Mouse (Mus musculus): Measurements from ENCODE around the gene Phactr4. TPM values are rescaled to one million over a fixed set of nuclear protein-coding genes. Genes with fewer than 3 reads are reported as not detected.
A peak's percentile ranks its signal among the peaks of the same experiment; 100 is the strongest.

Phactr4 gene
- total RNA-seq, 2 experiments from 2014 or later, result 7.0 to 11.4 TPM

DNA sequence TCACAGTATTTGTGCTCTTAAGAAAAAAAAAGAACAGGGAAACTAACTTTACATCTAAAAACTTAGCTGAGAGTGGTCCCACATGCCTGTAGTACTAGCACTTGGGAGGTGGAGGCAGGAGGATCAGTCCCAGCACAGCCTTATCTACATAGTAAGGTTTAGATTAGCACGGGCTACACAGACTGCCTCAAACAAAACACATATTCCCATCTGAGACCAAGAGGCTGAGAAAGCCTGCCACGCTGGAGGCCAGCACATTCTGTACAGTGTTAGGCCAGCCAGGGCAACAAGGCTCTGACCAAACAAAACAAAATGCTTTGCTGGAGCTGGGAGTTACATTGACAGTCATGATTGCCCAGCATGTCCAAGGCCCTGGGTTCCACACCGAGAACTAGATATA, 38.8 kb downstream of the Phactr4 start:
- intact Hi-C loops (cut with DNase I), result no loop called here
- no peak for DNase-seq (ENCODE audit: low spot score in 2 of 2)

DNA sequence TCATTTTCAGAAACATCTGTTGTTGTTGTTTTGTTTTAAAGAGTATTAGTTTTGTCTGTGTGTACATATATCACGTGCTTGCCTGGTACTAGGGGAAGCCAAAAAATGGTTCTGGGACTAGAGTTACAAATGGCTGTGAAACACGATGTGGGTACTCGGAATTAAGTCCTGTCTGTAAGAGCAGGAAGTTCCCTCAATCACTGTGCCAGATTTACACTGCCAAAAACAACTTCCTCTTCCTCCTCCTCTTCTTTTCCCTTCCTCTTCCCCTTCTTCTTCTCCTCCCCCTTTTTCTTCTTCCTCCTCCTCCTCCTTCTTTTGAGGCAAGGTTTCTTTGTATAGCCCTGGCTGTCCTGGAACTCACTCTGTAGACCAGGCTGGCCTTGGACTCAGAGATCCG, 40.0 kb downstream of the Phactr4 start:
- intact Hi-C loops (cut with DNase I), result no loop called here

DNA sequence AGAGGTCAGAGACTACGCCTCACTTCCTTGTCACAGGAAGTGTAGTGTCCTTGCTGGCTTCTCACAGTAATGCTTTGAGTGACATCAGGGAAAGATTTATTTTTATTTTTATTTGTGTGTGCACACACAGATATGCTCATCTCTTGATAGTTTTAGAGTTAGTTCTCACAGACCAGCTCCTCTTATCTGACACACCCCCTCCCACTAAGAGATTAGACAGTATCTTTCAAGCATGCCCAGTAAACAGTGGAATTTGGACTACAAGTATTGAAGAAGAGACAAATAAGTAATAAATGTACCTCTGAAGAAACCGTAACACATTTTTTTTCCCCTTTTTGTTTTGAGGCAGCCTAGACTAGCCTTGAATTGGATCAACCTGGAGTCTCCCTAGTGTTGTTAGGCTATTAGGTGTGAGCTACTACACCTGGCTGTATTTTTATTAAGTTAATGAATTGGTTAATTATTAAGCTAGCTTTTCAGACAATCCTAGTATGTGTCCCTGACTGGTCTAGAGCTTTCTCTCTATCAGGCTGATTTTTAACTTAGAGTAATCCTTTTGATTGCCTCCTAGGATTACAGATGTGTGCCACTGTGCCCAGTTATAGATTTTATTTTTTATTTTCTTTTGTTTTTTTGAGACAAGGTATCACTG, 41.2 kb downstream of the Phactr4 start:
- DNase-seq (ENCODE audit: low spot score in 2 of 2), result no peak
- intact Hi-C loops (cut with DNase I), result no loop called here

More for the DNA sequence above, 40.0 kb downstream of the Phactr4 start:
- DNase-seq (ENCODE audit: low spot score in 2 of 2), result no peak

DNA sequence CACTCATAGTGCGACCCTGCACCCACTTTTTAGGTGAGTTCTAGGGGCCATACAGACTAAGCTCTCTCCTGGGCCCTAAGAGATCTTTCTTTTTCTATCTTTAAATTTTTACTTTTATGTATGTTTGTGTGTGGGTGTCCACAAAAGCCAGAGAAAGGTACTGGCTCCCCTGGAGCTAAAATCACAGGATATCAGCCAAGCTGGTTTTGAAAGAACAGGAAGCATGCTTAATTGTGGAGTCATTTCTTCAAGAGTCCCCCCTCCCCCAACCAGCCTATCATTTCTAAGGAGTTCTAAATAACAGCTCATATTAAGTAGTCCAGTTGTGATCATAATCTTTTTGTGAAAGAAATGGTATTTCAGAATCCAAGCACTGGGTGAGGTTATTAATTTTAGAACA, 48.5 kb downstream of the Phactr4 start:
- DNase-seq (ENCODE audit: low spot score in 2 of 2), result no peak
- intact Hi-C loops (cut with DNase I), result no loop called here

DNA sequence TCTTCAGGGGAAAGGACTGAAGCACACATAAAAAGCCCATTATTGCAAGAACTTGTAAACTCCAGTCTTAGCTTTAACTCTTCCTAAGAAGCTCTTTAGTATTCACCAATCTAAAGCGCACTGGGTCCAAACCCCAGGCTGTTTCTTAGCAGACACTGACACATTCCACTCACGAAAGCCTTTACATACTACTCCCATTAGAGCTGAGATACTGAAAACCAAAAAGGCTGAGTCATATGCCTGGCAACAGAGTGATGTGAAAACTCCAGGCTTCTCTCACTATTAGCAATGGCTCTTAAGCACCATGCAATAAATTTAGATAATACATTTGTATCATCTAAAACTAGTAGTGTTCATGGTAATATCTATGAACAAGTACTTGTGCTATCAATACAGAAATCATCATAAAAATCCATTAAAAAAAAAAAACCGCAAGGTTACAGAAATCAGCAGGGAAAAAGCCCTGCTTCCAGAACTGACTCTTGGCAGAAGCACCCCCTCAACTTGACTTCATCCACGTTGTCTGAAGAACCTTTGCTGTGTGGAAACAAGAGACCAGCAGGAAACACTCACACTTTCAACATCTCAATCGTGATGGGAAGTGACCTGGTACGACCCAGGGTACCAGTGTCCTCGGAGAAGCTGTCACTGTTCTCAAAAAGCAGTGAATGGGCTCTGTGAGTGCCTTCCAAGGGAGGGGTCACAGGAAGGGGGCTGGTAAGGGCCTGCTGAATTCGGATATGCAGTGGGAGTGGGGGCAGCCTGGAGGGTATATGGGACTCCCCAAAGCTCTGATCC, 52.1 kb downstream of the Phactr4 start:
- intact Hi-C loops (cut with DNase I), result no loop called here
- peak in 1 of 2 experiments; percentile 22 for DNase-seq (ENCODE audit: low spot score in 2 of 2)

DNA sequence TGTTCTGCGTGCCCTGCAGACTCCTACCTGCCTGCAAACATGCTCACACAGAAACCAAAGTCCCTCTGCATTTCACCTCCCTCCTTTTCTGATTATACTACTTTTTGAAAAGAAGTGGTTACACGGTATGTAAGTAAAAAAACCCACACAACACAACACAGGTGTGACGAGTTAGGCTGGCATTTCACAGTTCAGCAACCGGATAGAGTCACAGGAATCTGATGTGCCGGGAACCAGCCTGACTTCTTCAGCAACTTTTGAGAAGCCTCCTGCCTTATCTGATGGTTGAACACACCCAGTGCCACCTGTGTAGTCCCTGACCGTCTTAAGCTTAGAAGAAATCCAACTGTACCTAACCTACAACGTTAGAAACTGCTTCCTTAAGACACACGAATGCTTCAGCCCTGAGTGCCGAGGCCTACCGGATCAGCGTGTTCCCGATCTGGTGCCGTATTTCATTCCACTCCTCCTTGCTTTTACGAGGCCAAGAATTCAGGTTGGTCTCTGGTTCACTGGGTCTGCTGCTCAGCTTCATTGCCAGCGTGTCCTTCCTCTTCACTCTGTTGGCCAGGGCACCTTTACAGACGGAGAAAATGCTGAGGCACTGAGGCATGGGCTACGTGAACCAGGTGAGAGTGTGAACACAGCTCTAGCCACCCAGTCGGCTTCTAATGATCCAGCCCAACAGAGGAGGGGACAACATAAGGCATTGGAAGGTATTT, 54.6 kb downstream of the Phactr4 start:
- intact Hi-C loops (cut with DNase I), result no loop called here
- DNase-seq (ENCODE audit: low spot score in 2 of 2), result no peak

DNA sequence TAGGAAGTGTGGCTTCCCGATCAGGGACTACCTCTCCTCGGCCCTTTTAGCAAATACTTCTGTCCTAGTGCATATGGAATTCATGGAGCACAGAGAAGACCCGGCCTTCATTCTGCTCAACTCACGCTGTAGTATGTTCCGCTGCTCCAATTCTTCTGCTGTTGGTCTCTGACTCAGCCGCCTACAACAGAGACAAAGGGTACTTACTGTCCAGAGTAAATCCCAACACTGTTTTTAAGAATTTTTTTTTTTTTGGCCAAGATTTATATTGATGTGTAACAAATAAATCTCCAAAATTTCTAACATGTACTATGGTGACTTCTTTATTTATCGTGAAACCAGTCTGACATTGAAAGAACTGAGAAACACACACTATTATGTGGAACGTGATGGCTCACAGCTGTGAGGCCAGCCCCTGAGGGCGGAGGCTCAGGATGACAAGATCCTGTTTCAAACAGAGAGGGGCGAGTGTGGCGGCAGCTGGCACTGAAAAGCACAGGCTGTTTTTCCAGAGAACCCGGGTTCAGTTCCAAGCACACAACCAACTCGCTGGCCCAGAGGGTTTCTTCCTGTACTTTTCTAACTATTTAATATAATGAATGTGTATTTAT, 56.7 kb downstream of the Phactr4 start:
- intact Hi-C loops (cut with DNase I), result no loop called here
- DNase-seq (ENCODE audit: low spot score in 2 of 2), result no peak

DNA sequence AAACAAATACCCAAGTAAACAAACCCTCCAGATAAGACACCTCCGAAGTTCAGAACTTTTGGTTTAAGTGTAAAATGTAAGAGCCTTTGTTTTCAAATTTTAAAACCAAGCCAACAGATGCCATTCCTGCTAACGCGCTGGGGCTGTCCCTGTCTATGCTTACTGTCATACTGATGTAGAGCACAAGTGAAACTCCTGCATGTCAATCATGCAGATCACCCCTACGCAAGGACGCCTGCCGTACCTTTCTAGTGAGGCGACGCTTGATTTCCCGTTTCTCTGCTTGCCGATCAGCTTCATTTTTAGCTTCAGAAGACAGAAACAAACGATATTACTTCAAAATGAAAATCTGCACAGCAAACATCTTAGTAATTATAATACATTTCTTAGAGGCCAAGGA, 58.8 kb downstream of the Phactr4 start:
- no peak for DNase-seq (ENCODE audit: low spot score in 2 of 2)
- intact Hi-C loops (cut with DNase I), result no loop called here

DNA sequence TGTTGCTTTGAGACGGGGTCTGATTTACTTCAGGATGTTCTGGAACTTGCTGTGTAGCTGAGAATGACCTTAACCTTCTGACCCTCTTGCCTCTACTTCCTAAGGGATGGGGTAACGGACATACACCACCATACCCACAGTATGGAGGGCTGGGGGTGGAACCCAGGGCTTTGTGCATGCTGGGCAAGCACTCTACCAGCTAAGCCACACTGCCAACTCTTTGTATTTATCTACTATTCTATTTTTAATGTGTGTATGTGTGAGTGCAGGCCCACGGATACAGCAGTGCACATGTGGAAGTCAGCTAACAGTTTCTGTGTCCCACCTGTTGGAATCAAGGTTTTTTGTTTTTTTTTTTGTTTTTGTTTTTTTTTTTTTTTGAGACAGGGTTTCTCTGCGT, 62.8 kb downstream of the Phactr4 start:
- no peak for DNase-seq (ENCODE audit: low spot score in 2 of 2)
- intact Hi-C loops (cut with DNase I), result no loop called here

DNA sequence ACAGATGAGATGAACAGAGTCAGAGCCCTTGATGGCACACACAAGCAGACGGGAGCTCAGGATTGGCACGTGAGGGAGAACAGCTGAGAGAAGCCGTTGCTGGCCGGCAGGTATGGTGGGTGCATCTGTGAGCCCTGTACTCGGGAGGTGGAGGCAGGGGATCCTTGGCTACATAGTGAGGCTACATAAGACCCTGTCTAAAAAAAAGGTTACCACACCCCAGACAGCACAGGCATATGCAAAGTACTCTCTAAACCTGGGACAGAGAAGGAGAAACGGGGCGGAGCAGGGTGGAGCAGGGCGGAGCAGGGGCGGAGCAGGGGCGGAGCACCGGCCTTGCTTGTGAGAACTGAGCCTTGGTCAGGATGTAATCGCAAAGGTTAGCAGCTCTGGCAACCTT, 66.1 kb downstream of the Phactr4 start:
- intact Hi-C loops (cut with DNase I), result no loop called here
- no peak for DNase-seq (ENCODE audit: low spot score in 2 of 2)

DNA sequence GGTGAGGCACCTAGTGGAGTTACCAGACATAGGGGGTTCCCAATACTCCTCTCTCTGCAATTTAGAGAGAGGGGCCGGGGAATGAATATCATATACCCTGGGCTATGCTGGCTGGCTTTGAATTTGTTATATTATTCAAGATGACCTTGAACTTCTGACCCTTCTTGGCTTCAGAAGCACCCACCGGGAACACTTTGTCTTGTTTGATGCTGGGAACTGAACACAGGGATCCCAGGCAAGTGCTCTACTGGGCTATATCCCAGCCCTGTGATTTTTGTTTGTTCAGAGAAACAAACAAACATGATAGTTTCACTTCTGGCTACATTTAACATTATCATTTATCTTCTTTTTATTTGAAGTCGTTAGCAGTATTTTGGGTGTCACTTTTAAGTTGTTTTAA, 66.9 kb downstream of the Phactr4 start:
- DNase-seq (ENCODE audit: low spot score in 2 of 2), result no peak
- intact Hi-C loops (cut with DNase I), result no loop called here

DNA sequence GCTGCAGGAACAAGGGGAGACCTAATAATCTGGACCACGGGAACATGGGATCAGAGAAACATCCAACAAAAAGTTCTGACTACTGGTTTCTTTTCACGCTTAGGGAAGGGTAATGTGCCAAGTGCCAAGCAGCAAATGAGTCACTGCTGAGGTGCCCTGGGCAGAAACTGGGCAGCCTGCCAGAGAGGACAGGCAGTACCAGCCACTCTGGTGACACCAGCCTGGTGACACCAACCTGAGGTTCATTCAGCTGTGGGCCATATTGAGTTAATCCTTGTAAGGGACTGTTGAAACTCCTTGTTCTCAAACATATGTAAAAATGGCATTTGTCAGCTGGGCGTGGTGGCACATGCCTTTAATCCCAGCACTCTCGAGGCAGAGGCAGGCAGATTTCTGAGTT, 67.7 kb downstream of the Phactr4 start:
- no peak for DNase-seq (ENCODE audit: low spot score in 2 of 2)
- intact Hi-C loops (cut with DNase I), result loop anchor here (5.0 kb wide), 2 partner anchors 58 to 82 kb away; partner anchors contain the start of gene Taf12

DNA sequence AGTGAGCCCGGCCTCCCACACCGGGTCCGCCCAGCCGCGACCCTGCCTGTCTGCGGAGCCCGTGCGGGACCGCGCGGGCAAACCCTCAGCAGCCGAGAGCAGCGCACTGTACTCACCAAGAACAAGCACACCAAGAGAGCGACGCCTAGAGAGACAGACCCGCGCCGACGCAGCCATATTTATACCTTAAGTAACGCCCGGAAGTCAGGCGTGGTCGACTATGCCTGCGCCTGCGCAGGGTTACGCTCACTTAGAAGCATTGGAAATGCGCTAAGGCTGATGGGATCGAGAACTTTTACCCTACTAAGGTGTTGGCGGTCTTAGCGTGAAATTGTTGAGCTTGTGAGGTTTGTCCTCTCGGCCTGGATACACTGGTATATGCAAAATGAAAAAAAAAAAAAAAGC, 68.8 kb downstream of the Phactr4 start, which contains the start of gene Rcc1:
TSS of gene Rcc1 (minus strand) at position 125 of the 405 bp plus-strand sequence.
- intact Hi-C loops (cut with DNase I), result loop anchor here (5.0 kb wide), 2 partner anchors 59 to 81 kb away; partner anchors contain the start of gene Taf12
- peak; percentile 86 to 91 for DNase-seq (ENCODE audit: low spot score in 2 of 2)

DNA sequence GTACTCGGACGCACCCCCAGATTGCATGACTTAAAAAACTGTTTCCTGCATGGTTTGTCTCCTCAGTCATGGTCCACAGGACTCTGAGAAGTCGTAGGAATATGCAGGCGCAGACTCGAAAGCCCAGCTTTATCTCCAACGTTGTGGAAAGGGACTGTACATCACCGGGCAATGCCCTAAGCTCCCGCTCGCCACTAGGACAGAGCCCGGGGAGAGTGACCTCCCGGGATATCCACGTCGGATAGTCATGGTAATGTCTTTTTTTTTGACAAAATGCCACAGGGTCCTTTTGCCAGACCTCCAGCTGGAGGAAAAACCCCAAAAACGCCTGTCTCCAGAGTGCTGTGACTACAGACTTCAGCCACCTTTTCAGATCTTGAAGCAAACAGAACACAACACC, 69.5 kb downstream of the Phactr4 start:
- DNase-seq (ENCODE audit: low spot score in 2 of 2), result no peak
- intact Hi-C loops (cut with DNase I), result loop anchor here (5.0 kb wide), 2 partner anchors 60 to 80 kb away; partner anchors contain the start of gene Taf12

DNA sequence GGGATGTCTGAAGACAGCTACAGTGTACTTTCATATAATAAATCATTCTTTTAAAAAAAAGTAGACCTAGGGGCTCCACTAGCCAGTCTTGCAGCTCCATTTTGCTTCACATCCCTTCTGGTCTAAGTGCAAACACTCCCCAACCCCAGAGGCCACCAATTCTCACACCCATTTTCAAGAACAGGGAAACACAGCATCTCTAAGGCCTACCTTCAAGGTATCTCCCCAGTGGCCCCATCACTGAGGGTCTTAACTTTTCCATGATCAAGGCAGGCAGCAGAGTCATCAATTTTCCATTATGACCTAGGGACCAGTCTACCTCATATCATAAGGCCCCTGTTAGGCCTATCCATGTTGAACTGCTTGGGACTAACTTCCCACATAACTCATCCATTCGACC, 70.9 kb downstream of the Phactr4 start:
- intact Hi-C loops (cut with DNase I), result loop anchor here (5.0 kb wide), 2 partner anchors 61 to 79 kb away; partner anchors contain the start of gene Taf12
- no peak for DNase-seq (ENCODE audit: low spot score in 2 of 2)

DNA sequence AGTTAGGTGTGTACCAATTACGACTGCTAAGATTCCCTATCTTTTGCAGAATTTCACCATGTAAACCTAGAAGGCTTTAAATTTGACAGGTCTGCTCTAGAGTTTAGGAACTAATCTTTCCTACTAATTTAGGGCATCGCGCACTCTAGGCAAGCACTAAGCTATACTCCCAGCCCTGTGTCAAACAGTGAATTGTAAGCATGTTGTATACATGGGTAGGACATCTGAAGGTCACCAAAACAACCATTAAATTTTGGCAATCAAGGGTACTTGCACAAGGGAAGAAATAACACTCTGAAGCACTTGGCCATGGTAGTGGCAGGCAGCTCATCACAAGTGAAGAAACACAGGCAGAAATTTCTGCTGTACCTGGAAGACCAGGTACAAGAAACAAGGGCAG, 71.4 kb downstream of the Phactr4 start:
- intact Hi-C loops (cut with DNase I), result loop anchor here (5.0 kb wide), 2 partner anchors 61 to 79 kb away; partner anchors contain the start of gene Taf12

DNA sequence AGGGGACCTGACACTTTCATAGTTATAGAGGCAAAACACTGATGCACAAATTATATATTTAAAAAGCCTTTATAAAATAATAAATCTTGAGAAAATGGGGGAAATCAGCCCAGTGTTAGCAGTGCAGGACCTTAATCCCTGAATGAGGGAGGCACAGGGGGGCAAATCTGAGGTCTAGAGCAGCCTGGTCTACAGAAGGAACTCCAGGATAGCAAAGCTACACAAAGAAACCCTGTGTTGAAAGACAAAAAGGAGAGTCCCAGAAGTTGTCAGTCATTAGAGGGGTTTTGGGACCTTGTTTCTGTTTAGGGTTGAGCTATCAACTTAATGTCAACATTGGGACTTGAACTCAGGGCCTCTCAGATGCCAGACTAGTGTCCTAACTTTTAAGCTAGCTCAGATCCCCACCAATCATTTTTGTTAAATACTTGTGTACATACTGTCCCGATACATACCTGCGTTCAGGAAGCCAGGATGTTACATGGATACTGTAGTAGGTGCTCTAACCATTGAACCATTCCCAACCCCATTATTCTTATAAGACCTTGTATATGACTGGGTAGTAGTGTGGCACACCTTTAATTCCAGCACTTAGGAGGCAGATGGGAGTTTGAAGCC, 72.1 kb downstream of the Phactr4 start:
- DNase-seq (ENCODE audit: low spot score in 2 of 2), result no peak
- intact Hi-C loops (cut with DNase I), result loop anchor here (5.0 kb wide), 2 partner anchors 62 to 78 kb away; partner anchors contain the start of gene Taf12

More for the DNA sequence above, 71.4 kb downstream of the Phactr4 start:
- no peak for DNase-seq (ENCODE audit: low spot score in 2 of 2)

DNA sequence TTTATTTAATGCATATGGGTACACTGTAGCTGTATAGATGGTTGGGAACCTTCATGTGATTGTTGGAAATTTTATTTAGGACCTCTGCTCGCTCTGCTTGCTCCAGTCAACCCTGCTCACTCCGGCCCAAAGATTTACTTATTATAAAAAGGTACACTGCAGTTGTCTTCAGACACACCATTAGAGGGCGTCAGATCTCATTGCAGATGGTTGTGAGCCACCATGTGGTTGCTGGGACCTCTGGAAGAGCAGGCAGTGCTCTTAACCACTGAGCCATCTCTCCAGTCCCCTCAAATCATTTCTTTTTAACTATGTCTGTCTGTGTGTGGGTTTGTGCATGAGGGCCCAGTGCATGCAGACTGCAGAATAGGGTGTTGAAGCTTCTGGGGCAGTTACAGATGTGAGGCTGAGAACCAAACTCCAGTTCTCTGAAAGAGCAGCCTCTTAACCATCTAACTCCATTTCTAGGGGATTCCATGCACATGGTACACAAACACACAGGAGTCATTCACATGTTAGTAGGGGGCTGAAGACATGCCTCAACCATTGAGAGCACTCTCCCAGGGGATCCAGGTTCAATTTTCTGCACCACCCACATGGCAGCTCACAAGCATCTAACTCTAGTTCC, 72.7 kb downstream of the Phactr4 start:
- DNase-seq (ENCODE audit: low spot score in 2 of 2), result no peak
- intact Hi-C loops (cut with DNase I), result loop anchor here (5.0 kb wide), 3 partner anchors 57 to 77 kb away; partner anchors contain the start of gene Taf12
